Mouse (Mus musculus) heart, embryonic 14.5 days (tissue): ENCODE measurements around the gene Wdr54. TPM values are rescaled to one million over a fixed set of nuclear protein-coding genes. Genes with fewer than 3 reads are reported as not detected.
A peak's percentile ranks its signal among the peaks of the same experiment; 100 is the strongest.

Source experiments
- ATAC-seq: fragments of 200-750 bp; cut with Nextera tagmentation; 2 replicates; pipeline ENCODE4 v1.8.0; 2017; ENCODE audit warnings: low read depth, moderate TSS enrichment; ENCODE audit not compliant: insufficient number of reproducible peaks, insufficient read depth, low FRiP score
- H3K27ac ChIP-seq, 2 experiments: fragments of 200-500 bp in 1 of 2; fragments of 300-500 bp in 1 of 2; sonication (generic) in 1 of 2; replicated peaks in 1 of 2; 2 replicates each; pipeline ENCODE4 v1.5.1; 2012 to 2014; ENCODE audit warnings: low read depth in 2 of 2, low read length in 2 of 2, control low read depth in 1 of 2, mild to moderate bottlenecking in 1 of 2, mixed read lengths in 1 of 2; ENCODE audit not compliant: control insufficient read depth in 1 of 2, insufficient read depth in 1 of 2
- H3K27me3 ChIP-seq: fragments of 300-500 bp; sonication (generic); 2 replicates; pipeline ENCODE4 v1.6.1; 2014; ENCODE audit warnings: mild to moderate bottlenecking, low read length, control low read depth; ENCODE audit not compliant: control insufficient read depth, insufficient read depth
- H3K36me3 ChIP-seq: fragments of 300-500 bp; sonication (generic); 2 replicates; pipeline ENCODE4 v1.6.1; 2014; ENCODE audit warnings: mild to moderate bottlenecking, control low read depth, low read length, mixed read lengths; ENCODE audit not compliant: control insufficient read depth, insufficient read depth
- H3K4me1 ChIP-seq, 2 experiments: fragments of 200-500 bp in 1 of 2; fragments of 300-500 bp in 1 of 2; sonication (generic) in 1 of 2; 2 replicates each; pipeline ENCODE4 v1.6.1; 2012 to 2014; ENCODE audit warnings: low read length in 2 of 2, control low read depth in 1 of 2, mixed read lengths in 1 of 2; ENCODE audit not compliant: control insufficient read depth in 2 of 2, insufficient read depth in 2 of 2
- H3K4me2 ChIP-seq: fragments of 300-500 bp; sonication (generic); 2 replicates; pipeline ENCODE4 v1.6.1; 2014; ENCODE audit warnings: mild to moderate bottlenecking, low read length
- H3K4me3 ChIP-seq, 2 experiments: fragments of 200-500 bp in 1 of 2; fragments of 300-500 bp in 1 of 2; sonication (generic) in 1 of 2; 2 replicates each; pipeline ENCODE4 v1.5.1; 2012 to 2014; ENCODE audit warnings: low read length in 2 of 2, mild to moderate bottlenecking in 2 of 2, control low read depth in 1 of 2, low read depth in 1 of 2, moderate library complexity in 1 of 2; ENCODE audit not compliant: control insufficient read depth in 1 of 2, insufficient read depth in 1 of 2
- H3K9ac ChIP-seq: fragments of 300-500 bp; sonication (generic); 2 replicates; pipeline ENCODE4 v1.6.1; 2014; ENCODE audit warnings: mild to moderate bottlenecking, low read length
- H3K9me3 ChIP-seq: fragments of 300-500 bp; sonication (generic); 2 replicates; pipeline ENCODE4 v1.6.1; 2016; ENCODE audit warnings: low read length, control low read depth; ENCODE audit not compliant: control insufficient read depth
- WGBS: fragments of 180-500 bp; shearing (Covaris S2); extraction: QIAGEN DNeasy Blood & Tissue Kit; methylation state at CpG from one replicate; pipeline ENCODE4 v1.1.7; 2014; 5-methylcytosine and 5-hydroxymethylcytosine counted together
- polyA plus RNA-seq: library from polyadenylated mRNA; unstranded; fragments of >200 nt; fragmentation: Nextera tagmentation; extraction: Ambion mirVana; gene quantifications from 2 replicates; pipeline ENCODE4 v1.2.1, GENCODE M21; 2014

Wdr54 gene
- polyA plus RNA-seq, 1 experiment from 2014 or later = 6.0 TPM

GRCm38 (mm10) chr6:83155552-83156238, 502 bp downstream of the Wdr54 start:
- peak overlapping the region; percentile 90 for H3K4me2 ChIP-seq
- WGBS = 8% methylated on average over 23 of the region's 23 CpGs
- H3K27ac ChIP-seq = no peak overlapping the region
- peaks cover 5% of the 10 kb centered on the region in 2 experiments; a peak in 2 of 4 replicates for H3K4me1 ChIP-seq
- no peak for ATAC-seq
- H3K27me3 ChIP-seq = peaks cover 9% of the 10 kb centered on the region
- H3K4me3 ChIP-seq = peak overlapping the region; percentile 51 to 60
- peak overlapping the region; percentile 70 for H3K9ac ChIP-seq
- H3K9me3 ChIP-seq = no peaks in the 10 kb centered on the region
- peaks cover 19% of the 10 kb centered on the region for H3K36me3 ChIP-seq

DNA sequence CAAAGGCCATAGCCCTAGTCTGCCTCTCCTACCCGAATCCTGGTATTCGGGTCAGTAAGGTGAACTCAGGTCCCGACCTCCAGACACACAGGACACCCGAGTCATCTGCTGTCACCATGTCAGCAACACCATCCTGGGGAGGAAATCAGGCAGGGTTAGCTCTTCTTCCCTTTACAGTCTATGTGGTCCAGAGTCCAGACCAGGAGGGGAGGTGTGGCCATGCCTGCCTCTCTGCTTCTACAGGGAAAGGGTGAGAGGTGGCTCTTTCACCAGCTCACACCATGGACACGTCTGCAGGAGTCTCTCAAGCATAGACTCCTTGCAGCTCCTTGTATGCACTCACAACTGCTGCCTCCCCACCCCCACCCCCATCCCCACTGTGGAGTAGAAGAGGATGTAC, 2.7 kb downstream of the Wdr54 start:
- Histone ChIP-seq H3K4me2 (no peak overlapping the region), H3K27ac (no peak overlapping the region), H3K4me1 (peaks cover 5% of the 10 kb centered on the region in 2 experiments; a peak in 2 of 4 replicates), H3K27me3 (no peaks in the 10 kb centered on the region), H3K9ac (no peak overlapping the region), H3K9me3 (no peaks in the 10 kb centered on the region), H3K4me3 (no peak overlapping the region), H3K36me3 (peaks cover 35% of the 10 kb centered on the region)
- 60% methylated on average over 5 of the region's 5 CpGs for WGBS
- no peak for ATAC-seq

DNA sequence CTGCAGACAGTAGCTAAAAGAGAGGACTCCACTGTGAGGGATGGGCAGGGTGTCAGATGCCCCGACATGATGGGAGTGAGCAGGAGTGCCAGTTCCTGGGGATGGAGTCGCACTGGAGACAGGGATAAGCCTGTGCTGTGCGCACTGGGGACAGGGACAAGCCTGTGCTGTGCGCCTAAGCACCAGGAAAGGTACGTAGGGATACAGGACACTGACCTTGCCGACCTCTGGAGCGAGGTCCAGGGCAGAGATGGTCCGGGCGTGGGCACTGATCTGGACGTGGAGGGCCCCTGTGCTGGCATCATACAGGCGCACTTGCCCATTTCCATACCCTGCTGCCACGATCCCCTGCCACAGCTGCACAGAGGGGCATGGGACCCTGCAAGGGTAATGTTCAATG, 3.2 kb downstream of the Wdr54 start:
- no peak overlapping the region for H3K4me3 ChIP-seq
- 84% methylated on average over 12 of the region's 12 CpGs for WGBS
- no peak overlapping the region for H3K9ac ChIP-seq
- no peak overlapping the region for H3K4me2 ChIP-seq
- no peaks in the 10 kb centered on the region for H3K27me3 ChIP-seq
- H3K36me3 ChIP-seq = peaks cover 40% of the 10 kb centered on the region
- H3K27ac ChIP-seq = no peak overlapping the region
- H3K9me3 ChIP-seq = no peaks in the 10 kb centered on the region
- H3K4me1 ChIP-seq = peaks cover 5% of the 10 kb centered on the region in 2 experiments; a peak in 2 of 4 replicates
- ATAC-seq = peak; percentile 15; the same call in 1 of the 2 replicates

DNA sequence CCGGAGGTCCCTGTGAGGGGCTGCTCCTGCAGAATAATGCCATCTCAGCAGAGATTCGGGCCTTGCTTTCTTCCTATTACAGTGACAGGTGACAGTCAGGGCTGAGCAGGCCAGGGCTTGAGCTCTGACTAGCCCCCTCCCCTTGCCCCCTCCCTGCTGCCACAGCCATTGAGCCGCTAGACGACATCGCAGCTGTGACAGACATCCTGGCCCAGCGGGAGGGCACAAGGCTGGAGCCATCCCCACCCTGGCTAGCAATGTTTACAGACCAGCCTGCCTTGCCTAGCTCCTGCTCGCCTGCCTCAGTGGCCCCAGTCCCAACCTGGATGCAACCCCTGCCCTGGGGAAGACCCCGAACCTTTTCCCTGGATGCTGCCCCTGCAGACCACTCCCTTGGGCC, 4.5 kb downstream of the Wdr54 start:
- WGBS = 28% methylated on average over 8 of the region's 8 CpGs
- Histone ChIP-seq H3K4me1 (peaks cover 5% of the 10 kb centered on the region in 2 experiments; a peak in 2 of 4 replicates), H3K9me3 (no peaks in the 10 kb centered on the region), H3K4me3 (no peak overlapping the region), H3K9ac (no peak overlapping the region), H3K27me3 (no peaks in the 10 kb centered on the region), H3K4me2 (no peak overlapping the region), H3K27ac (no peak overlapping the region), H3K36me3 (peaks cover 53% of the 10 kb centered on the region)
- ATAC-seq = no peak

DNA sequence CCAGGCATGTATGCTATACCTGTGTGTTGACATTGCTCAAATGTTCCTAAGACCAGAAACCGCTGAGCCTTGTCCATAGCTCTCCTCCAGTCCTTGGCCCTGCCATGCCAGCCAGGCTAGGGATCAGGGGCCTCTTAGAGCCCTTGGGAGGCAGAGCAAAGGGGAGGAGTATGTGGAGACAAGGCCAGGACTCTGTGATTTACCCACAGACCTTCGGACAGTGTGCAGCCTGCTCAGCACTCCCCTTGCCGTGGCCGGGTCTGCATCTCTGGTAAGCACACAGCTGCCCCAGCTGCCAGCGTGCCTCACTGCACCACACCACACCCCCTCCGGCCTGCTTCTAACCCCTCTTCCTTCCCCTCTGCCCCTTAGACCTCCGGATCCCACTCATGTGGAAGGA, 8.9 kb downstream of the Wdr54 start:
- H3K27me3 ChIP-seq = no peaks in the 10 kb centered on the region
- H3K9me3 ChIP-seq = no peaks in the 10 kb centered on the region
- H3K36me3 ChIP-seq = peaks cover 50% of the 10 kb centered on the region
- H3K4me2 ChIP-seq = no peak overlapping the region
- H3K4me1 ChIP-seq = peaks cover 5 to 12% of the 10 kb centered on the region in 2 experiments; a peak in 2 of 4 replicates
- H3K9ac ChIP-seq = no peak overlapping the region
- WGBS = 56% methylated on average over 7 of the region's 7 CpGs
- ATAC-seq = no peak
- no peak overlapping the region for H3K27ac ChIP-seq
- H3K4me3 ChIP-seq = no peak overlapping the region

DNA sequence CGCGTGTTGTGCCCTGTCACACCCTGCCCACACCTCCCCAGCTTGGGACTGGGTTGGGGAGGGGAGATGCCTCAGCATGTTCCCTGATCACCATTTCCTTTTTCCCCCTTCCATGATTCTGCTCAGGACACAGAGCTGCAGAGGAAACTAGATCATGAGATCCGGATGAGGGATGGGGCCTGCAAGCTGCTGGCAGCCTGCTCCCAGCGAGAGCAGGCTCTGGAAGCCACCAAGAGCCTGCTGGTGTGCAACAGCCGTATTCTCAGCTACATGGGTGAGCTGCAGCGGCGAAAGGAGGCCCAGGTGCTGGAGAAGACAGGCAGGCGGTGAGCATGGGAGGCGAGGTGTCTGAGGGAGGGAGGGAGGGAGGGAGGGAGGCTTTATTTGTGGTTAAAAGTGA, 10.4 kb downstream of the Wdr54 start:
- ATAC-seq = no peak
- WGBS = 55% methylated on average over 9 of the region's 9 CpGs
- no peaks in the 10 kb centered on the region for H3K27me3 ChIP-seq
- H3K36me3 ChIP-seq = peaks cover 41% of the 10 kb centered on the region
- H3K9ac ChIP-seq = no peak overlapping the region
- H3K9me3 ChIP-seq = no peaks in the 10 kb centered on the region
- no peak overlapping the region for H3K4me2 ChIP-seq
- no peak overlapping the region for H3K4me3 ChIP-seq
- H3K27ac ChIP-seq = peak overlapping the region; percentile 34 to 48
- H3K4me1 ChIP-seq = peaks cover 14 to 16% of the 10 kb centered on the region in 2 experiments

- no peak overlapping the region for H3K9ac ChIP-seq
These were observed 11.0 kb downstream of the Wdr54 start for GRCm38 (mm10) chr6:83145209-83145608.

More at GRCm38 (mm10) chr6:83145209-83145608, 11.0 kb downstream of the Wdr54 start:
- WGBS = 62% methylated on average over 2 of the region's 2 CpGs
- H3K4me2 ChIP-seq = no peak overlapping the region
- H3K27ac ChIP-seq = peak overlapping the region in 1 of 2 experiments; percentile 48; a peak in 1 of 4 replicates
- peaks cover 14 to 16% of the 10 kb centered on the region in 2 experiments for H3K4me1 ChIP-seq
- no peaks in the 10 kb centered on the region for H3K9me3 ChIP-seq
- no peaks in the 10 kb centered on the region for H3K27me3 ChIP-seq
- no peak for ATAC-seq
- peaks cover 41% of the 10 kb centered on the region for H3K36me3 ChIP-seq
- no peak overlapping the region for H3K4me3 ChIP-seq
